Mouse (Mus musculus) limb, embryonic 14.5 days (tissue): ENCODE data around the gene Gtf2h4. TPM values are rescaled to one million over a fixed set of nuclear protein-coding genes. Genes with fewer than 3 reads are reported as not detected.
A peak's percentile ranks its signal among the peaks of the same experiment; 100 is the strongest.

Experiments used
- ATAC-seq: fragments of 200-750 bp; cut with Nextera tagmentation; 2 replicates; pipeline ENCODE4 v1.8.0; 2017; ENCODE audit warnings: low read depth, moderate number of reproducible peaks, moderate TSS enrichment; ENCODE audit not compliant: low FRiP score
- DNase-seq: peaks from one replicate; pipeline ENCODE4 v3.0.0-alpha.2; 2015; ENCODE audit warnings: low spot score
- H3K27ac ChIP-seq: fragments of 300-500 bp; sonication (generic); replicated peaks from 2 replicates; pipeline ENCODE4 v1.5.1; 2014; ENCODE audit warnings: low read depth, mild to moderate bottlenecking, low read length, moderate library complexity, mixed read lengths
- H3K27me3 ChIP-seq: fragments of 300-500 bp; sonication (generic); 2 replicates; pipeline ENCODE4 v1.6.1; 2014; ENCODE audit warnings: low read length, mixed read lengths; ENCODE audit not compliant: control insufficient read depth, insufficient read depth
- H3K36me3 ChIP-seq: fragments of 300-500 bp; sonication (generic); 2 replicates; pipeline ENCODE4 v1.6.1; 2014; ENCODE audit warnings: mild to moderate bottlenecking, low read length, moderate library complexity, mixed read lengths; ENCODE audit not compliant: control insufficient read depth, insufficient read depth
- H3K4me1 ChIP-seq: fragments of 300-500 bp; sonication (generic); 2 replicates; pipeline ENCODE4 v1.6.1; 2014; ENCODE audit warnings: antibody characterized with exemption, low read length, mixed read lengths; ENCODE audit not compliant: control insufficient read depth, insufficient read depth
- H3K4me2 ChIP-seq: fragments of 300-500 bp; sonication (generic); replicated peaks from 2 replicates; pipeline ENCODE4 v1.6.1; 2014; ENCODE audit warnings: low read depth, mild to moderate bottlenecking, low read length, moderate library complexity; ENCODE audit not compliant: severe bottlenecking
- H3K4me3 ChIP-seq: fragments of 300-500 bp; sonication (generic); replicated peaks from 2 replicates; pipeline ENCODE4 v1.5.1; 2014; ENCODE audit warnings: low read length
- H3K9ac ChIP-seq: fragments of 300-500 bp; sonication (generic); 2 replicates; pipeline ENCODE4 v1.6.1; 2014; ENCODE audit warnings: mild to moderate bottlenecking, low read depth, low read length, moderate library complexity; ENCODE audit not compliant: severe bottlenecking
- H3K9me3 ChIP-seq: fragments of 300-500 bp; sonication (generic); 2 replicates; pipeline ENCODE4 v1.6.1; 2016; ENCODE audit warnings: low read length; ENCODE audit not compliant: control insufficient read depth
- POLR2A ChIP-seq: fragments of 200-500 bp; IDR thresholded peaks from 2 replicates; pipeline ENCODE4 v1.8.0; 2012; ENCODE audit warnings: inconsistent platforms, mild to moderate bottlenecking, moderate library complexity, borderline replicate concordance; ENCODE audit not compliant: insufficient read depth, insufficient read length; ENCODE audit errors: extremely low read depth
- WGBS: fragments of 180-500 bp; shearing (Covaris S2); extraction: QIAGEN DNeasy Blood & Tissue Kit; methylation state at CpG from one replicate; pipeline ENCODE4 v1.1.7; 2014; 5-methylcytosine and 5-hydroxymethylcytosine counted together
- polyA plus RNA-seq, 2 experiments: library from polyadenylated mRNA; depleted of rRNA in 1 of 2; stranded (reverse) in 1 of 2; unstranded in 1 of 2; fragments of >200 nt; fragmentation: Nextera tagmentation in 1 of 2; extraction: Ambion mirVana in 1 of 2; gene quantifications; 2 replicates each; pipeline versions ENCODE4 v1.2.1 to v1.2.3; 2012 to 2014

Gene Gtf2h4
- polyA plus RNA-seq, 2 experiments, result 40.7 to 43.0 TPM

DNA sequence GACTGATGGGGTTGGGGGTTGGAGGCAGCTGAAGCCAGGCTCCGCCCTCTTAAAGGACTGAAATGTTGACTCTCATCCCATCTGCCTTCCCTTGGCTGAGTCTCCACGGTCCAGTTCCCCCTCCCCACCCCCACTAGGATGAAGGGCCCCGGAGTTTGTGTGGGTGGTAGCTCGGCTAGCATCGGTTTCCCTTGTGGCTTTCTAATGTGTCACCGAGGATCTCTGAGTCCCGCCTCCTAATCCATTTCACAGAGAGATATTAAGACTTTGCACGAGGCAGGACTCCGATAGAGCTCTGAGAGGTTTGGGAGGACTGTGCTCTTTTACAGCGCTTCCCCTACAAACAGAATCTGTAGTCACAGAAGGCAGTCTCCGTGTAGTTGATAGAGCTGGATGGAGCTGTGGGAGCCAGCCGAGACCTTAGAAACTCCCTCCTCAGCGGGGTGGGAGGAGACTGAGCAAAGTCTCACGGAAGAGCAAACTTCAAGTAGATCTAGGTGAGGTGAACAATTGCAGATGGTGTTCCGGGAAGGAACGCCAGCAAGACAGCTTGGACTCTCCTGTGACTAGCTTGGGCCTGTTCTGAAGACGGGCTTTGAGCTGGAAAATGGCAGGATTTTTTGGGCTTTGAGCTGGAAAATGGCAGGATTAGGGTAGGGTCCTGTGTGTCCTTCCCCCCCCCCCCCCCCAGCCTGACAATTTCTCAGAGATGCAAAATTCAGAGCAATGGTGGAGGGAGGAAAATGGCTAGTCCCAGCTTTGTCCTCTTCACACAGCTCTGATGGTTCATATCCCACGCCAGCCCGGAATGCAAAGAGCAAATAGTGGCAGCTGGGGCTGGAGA, 31.3 kb upstream of the Gtf2h4 start, which contains the start of gene Ddr1:
TSS of gene Ddr1 (minus strand) at position 1 of the 844 bp plus-strand sequence.
- H3K36me3 ChIP-seq, result no peaks in the 10 kb centered on the region
- H3K9ac ChIP-seq, result peak within 1 kb of the TSS; percentile 40
- peak within 1 kb of the TSS; percentile 86 for H3K27ac ChIP-seq
- peak within 1 kb of the TSS; percentile 39 for H3K4me3 ChIP-seq
- DNase-seq, result peak; percentile 80
- no peaks in the 10 kb centered on the region for H3K9me3 ChIP-seq
- peak within 1 kb of the TSS; percentile 41 for H3K4me2 ChIP-seq
- H3K4me1 ChIP-seq, result peaks cover 24% of the 10 kb centered on the region
- no peak for TF ChIP-seq POLR2A
- no peaks in the 10 kb centered on the region; the same call in 1 of the 2 replicates for H3K27me3 ChIP-seq
- WGBS, result 10% methylated on average over 19 of the region's 19 CpGs
- ATAC-seq, result peak; percentile 53

GRCm38 (mm10) chr17:35703751-35704271, 30.3 kb upstream of the Gtf2h4 start:
- H3K27me3 ChIP-seq, result no peaks in the 10 kb centered on the region; the same call in 1 of the 2 replicates
- no peak for TF ChIP-seq POLR2A
- H3K4me2 ChIP-seq, result peak overlapping the region; percentile 41
- no peaks in the 10 kb centered on the region for H3K9me3 ChIP-seq
- peaks cover 32% of the 10 kb centered on the region for H3K4me1 ChIP-seq
- peak overlapping the region; percentile 40 for H3K9ac ChIP-seq
- no peaks in the 10 kb centered on the region for H3K36me3 ChIP-seq
- ATAC-seq (peak; percentile 52), DNase-seq (peak; percentile 64)
- H3K4me3 ChIP-seq, result peak overlapping the region; percentile 39
- peak overlapping the region; percentile 86 for H3K27ac ChIP-seq
- 4% methylated on average over 14 of the region's 14 CpGs for WGBS

DNA sequence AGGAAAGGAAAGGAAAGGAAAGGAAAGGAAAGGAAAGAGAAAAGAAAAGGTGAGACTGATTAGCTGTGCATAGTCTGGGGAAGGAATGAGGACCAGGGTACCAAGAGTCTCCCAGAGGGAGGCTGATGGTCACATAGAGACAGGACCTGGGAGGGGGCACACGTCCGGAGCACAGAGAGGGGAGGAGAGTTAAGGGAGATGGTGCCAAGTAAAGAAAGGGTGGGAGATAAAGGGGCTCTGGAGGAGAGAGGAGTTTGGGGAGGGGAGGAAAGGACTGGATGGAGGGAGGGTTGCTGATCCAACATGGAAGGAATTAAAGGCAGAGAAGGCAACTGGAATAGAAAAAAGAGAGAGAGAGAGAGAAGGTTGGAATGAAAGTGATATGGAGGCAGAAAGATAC, 29.5 kb upstream of the Gtf2h4 start:
- H3K27ac ChIP-seq, result peak overlapping the region; percentile 90; the same call in 1 of the 2 replicates
- no peaks in the 10 kb centered on the region; the same call in 1 of the 2 replicates for H3K27me3 ChIP-seq
- peak overlapping the region; percentile 83 for H3K4me2 ChIP-seq
- H3K9me3 ChIP-seq, result no peaks in the 10 kb centered on the region
- TF ChIP-seq POLR2A, result no peak
- DNase-seq, result no peak
- peaks cover 35% of the 10 kb centered on the region for H3K4me1 ChIP-seq
- peak overlapping the region; percentile 68; the same call in 1 of the 2 replicates for H3K4me3 ChIP-seq
- 18% methylated on average over 2 of the region's 2 CpGs for WGBS
- no peak overlapping the region for H3K9ac ChIP-seq
- no peaks in the 10 kb centered on the region for H3K36me3 ChIP-seq
- no peak for ATAC-seq

- no peak for TF ChIP-seq POLR2A
- WGBS, result 20% methylated on average over 4 of the region's 4 CpGs
- ATAC-seq (no peak), DNase-seq (no peak)
- H3K9me3 ChIP-seq, result no peaks in the 10 kb centered on the region
- H3K27ac ChIP-seq, result peak overlapping the region; percentile 90
- H3K4me3 ChIP-seq, result peak overlapping the region; percentile 68
- no peaks in the 10 kb centered on the region for H3K36me3 ChIP-seq
- peak overlapping the region; percentile 73; the same call in 1 of the 2 replicates for H3K9ac ChIP-seq
- H3K4me1 ChIP-seq, result peaks cover 40% of the 10 kb centered on the region
- peak overlapping the region; percentile 83 for H3K4me2 ChIP-seq
- H3K27me3 ChIP-seq, result no peaks in the 10 kb centered on the region; the same call in 1 of the 2 replicates
Observed at GRCm38 (mm10) chr17:35702605-35703004, 29.1 kb upstream of the Gtf2h4 start.

DNA sequence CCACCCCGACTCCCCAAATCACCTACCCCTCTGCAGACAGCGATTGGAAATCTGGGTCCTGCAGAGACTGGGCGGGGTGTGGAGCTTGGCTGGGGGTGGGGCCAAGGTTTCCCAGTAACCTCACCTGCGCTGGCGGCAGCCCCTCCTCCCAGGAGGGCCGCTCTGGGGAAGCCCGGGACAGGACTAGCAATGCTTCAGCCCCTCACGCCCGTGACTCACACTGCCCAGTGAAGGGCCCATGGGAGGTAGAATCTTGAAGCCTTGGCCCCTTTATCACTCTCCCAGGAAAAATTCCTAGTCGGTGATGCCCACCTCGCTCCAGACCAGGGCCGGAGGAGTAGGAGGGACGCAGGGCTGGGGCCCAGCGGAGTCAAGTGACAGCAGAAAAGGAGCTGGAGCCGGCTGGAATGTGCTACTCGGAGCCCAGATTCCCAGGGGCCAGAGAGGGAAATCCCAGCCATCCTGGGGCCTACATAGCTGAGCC, 28.5 kb upstream of the Gtf2h4 start:
- Histone ChIP-seq H3K4me3 (peak overlapping the region; percentile 68), H3K9ac (peak overlapping the region; percentile 73), H3K9me3 (no peaks in the 10 kb centered on the region), H3K36me3 (no peaks in the 10 kb centered on the region), H3K4me1 (peaks cover 46% of the 10 kb centered on the region), H3K27me3 (no peaks in the 10 kb centered on the region; the same call in 1 of the 2 replicates), H3K4me2 (peak overlapping the region; percentile 83), H3K27ac (peak overlapping the region; percentile 90)
- 3% methylated on average over 16 of the region's 16 CpGs for whole genome bisulfite sequencing
- ATAC-seq (no peak), DNase-seq (peak; percentile 60)
- TF ChIP-seq POLR2A, result no peak
